Mouse (Mus musculus) left cerebral cortex, postnatal 10 days (tissue): Measurements from ENCODE around the gene Avil. TPM values are rescaled to one million over a fixed set of nuclear protein-coding genes. Genes with fewer than 3 reads are reported as not detected.
A peak's percentile ranks its signal among the peaks of the same experiment; 100 is the strongest.

Experiments used
- DNase-seq, 2 experiments: peaks; one replicate each; pipeline ENCODE4 v3.0.0; 2021 to 2022; ENCODE audit warnings: low spot score in 2 of 2, mixed read lengths in 1 of 2; ENCODE audit errors: extremely low spot score in 1 of 2
- intact Hi-C: fragments of 180-260 bp; cut with DNase I; formaldehyde crosslinking; loops from one replicate; pipeline ENCODE4 v1.15.1; 2025
- microRNA-seq: library from miRNA; unstranded; fragments of <30 nt; microRNA quantifications from one replicate; pipeline ENCODE4 v1.2.0, GENCODE M21; 2022
- total RNA-seq, 2 experiments: library from RNA; stranded (reverse); gene quantifications; 2 replicates each; pipeline ENCODE4 v1.2.3; 2021

Avil gene
- total RNA-seq, 2 experiments from 2014 or later, result 0.14 to 0.17 TPM

DNA sequence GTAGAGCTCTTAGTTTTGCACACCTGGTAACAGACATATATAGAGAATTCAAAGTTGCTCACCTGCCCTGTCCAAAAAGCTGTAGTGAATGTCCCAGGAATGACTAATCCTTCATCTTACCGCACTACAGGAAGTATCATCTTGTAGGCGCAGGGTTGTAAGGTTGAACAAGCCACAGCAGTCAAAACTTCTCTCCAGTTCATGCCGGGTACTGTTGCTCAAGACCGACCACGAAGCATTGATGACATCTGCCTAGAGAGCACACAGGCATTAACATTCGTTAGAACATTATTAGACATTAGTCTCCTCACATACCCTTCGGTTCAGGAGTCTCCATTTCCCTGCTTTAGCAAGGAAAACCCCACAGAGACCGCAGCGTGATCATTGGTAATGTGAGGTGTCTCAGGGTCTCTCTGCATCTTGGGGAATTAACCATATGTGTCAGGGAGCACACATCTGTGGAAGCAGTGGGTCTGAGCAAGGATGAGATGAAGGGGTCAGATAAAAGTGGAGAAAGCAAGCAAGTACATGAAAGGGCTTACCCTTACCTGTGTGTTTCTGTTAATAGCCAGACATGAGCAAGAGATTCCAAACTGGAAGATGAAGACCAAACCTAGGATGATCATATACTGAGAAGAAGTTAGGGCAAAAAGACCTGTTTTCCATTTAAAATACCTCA lies 68.0 kb downstream of the Avil start:
- intact Hi-C loops, result no loop called here
- DNase-seq, result no peak

DNA sequence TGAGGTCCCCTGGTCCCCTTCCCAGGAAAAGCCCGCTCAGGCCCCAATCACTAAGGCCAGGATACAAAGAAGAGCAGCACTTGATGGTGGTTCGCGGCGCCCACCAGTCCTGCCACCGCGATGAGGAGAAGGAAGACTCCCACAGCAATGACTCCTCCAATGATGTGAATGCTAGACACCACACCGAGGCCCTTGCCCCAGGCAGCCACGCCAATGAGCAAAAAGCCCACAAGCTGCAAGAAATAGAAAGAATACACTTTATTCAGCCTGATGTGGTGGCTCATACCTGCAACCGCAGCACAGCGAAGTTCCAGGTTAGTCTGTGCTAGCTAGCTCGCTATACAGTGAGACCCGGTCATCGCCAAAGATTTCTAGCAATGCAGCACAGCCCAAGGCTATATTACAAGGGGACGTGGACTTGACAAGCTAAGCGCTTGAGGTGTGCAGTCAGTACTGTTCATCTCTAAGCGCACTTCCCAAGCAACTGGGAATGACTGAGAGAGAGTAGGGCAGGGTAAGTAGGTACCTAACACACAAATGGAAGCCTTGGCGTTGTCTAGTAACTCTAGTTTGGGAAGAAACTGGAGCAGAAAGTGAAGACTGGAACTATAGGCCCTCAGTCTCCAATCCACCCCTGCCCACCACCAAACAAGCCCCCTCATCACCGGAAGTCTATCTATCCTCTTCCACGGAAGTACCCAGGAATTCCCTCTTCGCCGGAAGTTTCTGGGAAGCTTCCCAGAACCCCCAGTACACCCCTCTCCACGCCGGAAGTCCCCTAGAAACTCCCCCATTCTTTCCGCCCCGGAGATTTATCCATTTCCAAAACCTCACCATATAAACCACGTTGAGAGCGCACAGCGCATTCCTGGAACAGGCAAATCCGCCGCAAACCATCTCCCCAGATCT lies 69.0 kb downstream of the Avil start:
- intact Hi-C loops, result no loop called here
- DNase-seq, result no peak

Small RNA genes within 50 kb of the gene (microRNA-seq; reads per million reads assigned to microRNA genes)
- gene Mir26a-2 (42.5 reads per million, percentile 48 among the genes with 10 or more reads in this experiment), gene Mir546 (not detected)

Other genes with a start within 250 kb of the Avil start
- gene Atp23, start 99.4 kb upstream of the Avil start, total RNA-seq, result 10 to 100 TPM in 1 of 2 experiments, 1 to 10 TPM in 1; 8.6 to 10.2 TPM
- gene Ctdsp2, start 22.0 kb upstream of the Avil start, total RNA-seq, result 10 to 100 TPM; 54.2 to 62.9 TPM
- 10 to 100 TPM; 28.6 to 31.0 TPM for gene Tsfm, start 30.1 kb downstream of the Avil start, total RNA-seq
- gene Mettl1, start 40.7 kb downstream of the Avil start, total RNA-seq, result 10 to 100 TPM; 10.7 to 12.4 TPM
- under 1 TPM; 0.28 to 0.49 TPM for gene Eef1akmt3, start 40.8 kb downstream of the Avil start, total RNA-seq
- gene Cyp27b1, start 47.5 kb downstream of the Avil start, total RNA-seq, result under 1 TPM; 0.36 to 0.49 TPM
- 10 to 100 TPM; 49.6 to 49.8 TPM for gene March9, start 59.5 kb downstream of the Avil start, total RNA-seq
- gene Cdk4, start 62.8 kb downstream of the Avil start, total RNA-seq, result 100 to 1,000 TPM; 114 to 123 TPM
- 10 to 100 TPM; 65.2 to 67.9 TPM for gene Tspan31, start 69.6 kb downstream of the Avil start, total RNA-seq
- gene Agap2, start 74.6 kb downstream of the Avil start, total RNA-seq, result 100 to 1,000 TPM; 558 to 572 TPM
- gene Os9, start 120.4 kb downstream of the Avil start, total RNA-seq, result 100 to 1,000 TPM; 103 to 107 TPM
- 100 to 1,000 TPM; 105 to 107 TPM for gene B4galnt1, start 164.5 kb downstream of the Avil start, total RNA-seq
- gene Slc26a10, start 179.9 kb downstream of the Avil start, total RNA-seq, result 1 to 10 TPM; 1.0 to 1.2 TPM
- 10 to 100 TPM; 65.2 to 69.1 TPM for gene Arhgef25, start 189.4 kb downstream of the Avil start, total RNA-seq
- gene Dtx3, start 195.0 kb downstream of the Avil start, total RNA-seq, result 100 to 1,000 TPM; 182 to 185 TPM
- gene Pip4k2c, start 210.9 kb downstream of the Avil start, total RNA-seq, result 10 to 100 TPM; 42.2 to 47.4 TPM